In genomic region chr1:106711356-106712125, GRCm38 (mm10) we compare ENCODE assay signal across 8 mouse cellular contexts. TPM values are rescaled to one million over a fixed set of nuclear protein-coding genes. Genes with fewer than 3 reads are reported as not detected.
DNase-seq lines count a peak whose midpoint lies in the region; ATAC-seq and TF ChIP-seq lines count a peak whose summit lies in the region.

No protein-coding gene starts in this region.

- H3K4me2 ChIP-seq in heart, postnatal 0 days (ENCODE audit: low read depth, low read length), result peak overlapping the region; percentile 82
- H3K4me2 ChIP-seq in liver, embryonic 12.5 days, result peak overlapping the region; percentile 87

- H3K4me3 ChIP-seq in gastrocnemius, adult 2 months, result peak overlapping the region; percentile 91
- H3K4me3 ChIP-seq in heart, postnatal 0 days (ENCODE audit: low read depth, low read length), result peak overlapping the region; percentile 94
- peak overlapping the region; percentile 69; the same call in 1 of the 2 replicates for H3K4me3 ChIP-seq in liver, embryonic 12.5 days

- intact Hi-C loops in gastrocnemius, adult 2 months (cut with DNase I), result loop anchor here (5.0 kb wide), 1 partner anchor 79 kb away; no protein-coding TSS in a partner anchor

- H3K27ac ChIP-seq in gastrocnemius, adult 2 months, result peak overlapping the region; percentile 72
- no peak overlapping the region for H3K27ac ChIP-seq in heart, postnatal 0 days (ENCODE audit: low read depth)
- H3K27ac ChIP-seq in liver, embryonic 12.5 days, result no peak overlapping the region

- TF ChIP-seq CTCF in gastrocnemius, adult 2 months (IDR thresholded peaks at IDR 0.05), result peak; percentile 19; the same call in 1 of the 2 replicates
- peak; percentile 45 for TF ChIP-seq CTCF in heart, postnatal 0 days (IDR thresholded peaks at IDR 0.05; ENCODE audit: low read depth)

- no peaks in the 10 kb centered on the region for H3K36me3 ChIP-seq in heart, postnatal 0 days (replicated peaks; ENCODE audit: control insufficient read depth, insufficient read depth, low read length)
- H3K36me3 ChIP-seq in liver, embryonic 12.5 days, result no peaks in the 10 kb centered on the region

- peaks cover 9% of the 10 kb centered on the region; the same call in 1 of the 2 replicates for H3K4me1 ChIP-seq in heart, postnatal 0 days (ENCODE audit: control insufficient read depth, insufficient read depth)
- peaks cover 30% of the 10 kb centered on the region for H3K4me1 ChIP-seq in liver, embryonic 12.5 days

- 0 out of 2 replicates have a peak overlapping the region, but pooled peaks have one; percentile 11 for H3K9ac ChIP-seq in heart, postnatal 0 days (replicated peaks; ENCODE audit: low read depth, low read length)
- H3K9ac ChIP-seq in liver, embryonic 12.5 days, result no peak overlapping the region

- no peak for ATAC-seq in heart, postnatal 0 days (ENCODE audit: insufficient read depth, low read depth)
- ATAC-seq in liver, embryonic 12.5 days, result no peak

- DNase-seq in gastrocnemius, adult 2 months, result no peak
- no peak for DNase-seq in gastrocnemius, postnatal 25 days
- DNase-seq in 416B (ENCODE audit: low read depth), result peak; percentile 64
- DNase-seq in heart, postnatal 0 days (ENCODE audit: low spot score), result peak; percentile 39
- no peak for DNase-seq in gastrocnemius, adult 18-20 months (ENCODE audit: low spot score)
- no peak for DNase-seq in natural killer cell, adult 2 months (ENCODE audit: low spot score in 2 of 2)
- no peak for DNase-seq in right cerebral cortex, postnatal 25 days

- H3K9me3 ChIP-seq in heart, postnatal 0 days (replicated peaks; ENCODE audit: control insufficient read depth, low read length), result no peaks in the 10 kb centered on the region
- no peaks in the 10 kb centered on the region for H3K9me3 ChIP-seq in liver, embryonic 12.5 days (replicated peaks)

- no peak for TF ChIP-seq EP300 in heart, postnatal 0 days (IDR thresholded peaks at IDR 0.05; ENCODE audit: low read depth)

- WGBS in heart, postnatal 0 days, result 54% methylated on average over 12 of the region's 12 CpGs
- 68% methylated on average over 12 of the region's 12 CpGs for WGBS in liver, embryonic 12.5 days (ENCODE audit: insufficient replicate concordance)

- H3K27me3 ChIP-seq in heart, postnatal 0 days (ENCODE audit: control insufficient read depth, insufficient read depth, low read length), result no peaks in the 10 kb centered on the region
- peaks cover 39% of the 10 kb centered on the region for H3K27me3 ChIP-seq in liver, embryonic 12.5 days (replicated peaks)

RNA-seq across cellular contexts. Expression of gene Bcl2, which starts 2.5 kb away (rescaled TPM):
- total RNA-seq in gastrocnemius, adult 2 months (2021), result 1 to 10 TPM; 1.6 to 2.1 TPM
- total RNA-seq in gastrocnemius, postnatal 25 days (2021), result 1 to 10 TPM; 1.6 to 1.7 TPM
- total RNA-seq in heart, postnatal 0 days (2014; rRNA removed; ENCODE audit: low replicate concordance), result 3.3 and 5.6 TPM in 2 replicates
- polyA plus RNA-seq in heart, postnatal 0 days (2015; fragmentation: Nextera tagmentation; extraction: Ambion mirVana), result 3.6 and 3.7 TPM in 2 replicates
- polyA plus RNA-seq in liver, embryonic 12.5 days (2016; fragmentation: Nextera tagmentation; extraction: Ambion mirVana), result 2.0 and 2.4 TPM in 2 replicates
- total RNA-seq in gastrocnemius, adult 18-20 months (2021), result 1 to 10 TPM; 1.4 to 2.2 TPM

RNA-seq across cellular contexts. Expression of gene Kdsr, which starts 48.0 kb away (rescaled TPM):
- total RNA-seq in gastrocnemius, adult 2 months (2021), result 1 to 10 TPM; 3.9 to 4.4 TPM
- 1 to 10 TPM; 3.7 to 4.8 TPM for total RNA-seq in gastrocnemius, postnatal 25 days (2021)
- 6.4 and 7.1 TPM in 2 replicates for total RNA-seq in heart, postnatal 0 days (2014; rRNA removed; ENCODE audit: low replicate concordance)
- polyA plus RNA-seq in heart, postnatal 0 days (2015; fragmentation: Nextera tagmentation; extraction: Ambion mirVana), result 7.3 and 7.8 TPM in 2 replicates
- polyA plus RNA-seq in liver, embryonic 12.5 days (2016; fragmentation: Nextera tagmentation; extraction: Ambion mirVana), result 3.8 and 4.3 TPM in 2 replicates
- total RNA-seq in gastrocnemius, adult 18-20 months (2021), result 1 to 10 TPM; 3.6 to 8.0 TPM

Comparison
In these comparisons a context has a peak if more than half of its experiments do, and no peak if none do; other contexts are left out.
1. DNase-seq: peak in 416B (single experiment) and heart, postnatal 0 days (single experiment); none in gastrocnemius, adult 2 months (single experiment), gastrocnemius, postnatal 25 days (single experiment), gastrocnemius, adult 18-20 months (single experiment), natural killer cell, adult 2 months (0 of 2) and right cerebral cortex, postnatal 25 days (single experiment).
2. Peak in every context shown above with its lines, with median percentiles within 50 percentile points of each other: H3K4me3 ChIP-seq.